Mouse (Mus musculus) mouse trophoblast stem cell (cell line): ENCODE results near the gene Dnajb8.

Source experiments
- in situ Hi-C, 2 experiments: fragments of 300-500 bp; cut with MseI, MboI; formaldehyde crosslinking; loops; 2 replicates in 1 of 2; 3 replicates in 1 of 2; pipeline ENCODE4 v1.15.1; 2025

The Dnajb8 gene

GRCm38 (mm10) chr6:88221968-88222367 is at the start of gene Dnajb8:
Gene Dnajb8, plus strand, starts transcription at chr6:88222268.
- in situ Hi-C loops, result no loop called here

- in situ Hi-C loops, result no loop called here
Observed at GRCm38 (mm10) chr6:88174191-88174590, 47.9 kb upstream of the Dnajb8 start.

DNA sequence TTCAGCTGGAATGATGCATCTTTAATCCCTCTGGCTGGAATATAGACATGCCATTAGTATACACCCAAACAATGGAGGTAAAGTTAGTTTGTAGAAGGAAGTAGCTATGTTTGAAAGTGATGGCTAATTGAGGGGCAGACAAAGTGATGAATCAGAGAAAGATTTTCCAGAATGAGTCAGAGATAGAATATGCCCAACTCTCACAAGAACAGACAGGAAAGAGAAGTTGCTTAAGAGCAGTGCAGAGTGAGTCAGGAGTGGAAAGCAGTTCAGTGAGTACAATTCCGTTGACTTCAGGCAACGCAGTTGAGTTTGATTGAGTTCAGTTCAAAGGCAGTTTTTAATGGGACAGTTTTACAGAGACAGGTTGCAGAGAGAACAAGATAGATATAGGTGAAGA is 47.4 kb upstream of the Dnajb8 start:
- in situ Hi-C loops, result no loop called here

DNA sequence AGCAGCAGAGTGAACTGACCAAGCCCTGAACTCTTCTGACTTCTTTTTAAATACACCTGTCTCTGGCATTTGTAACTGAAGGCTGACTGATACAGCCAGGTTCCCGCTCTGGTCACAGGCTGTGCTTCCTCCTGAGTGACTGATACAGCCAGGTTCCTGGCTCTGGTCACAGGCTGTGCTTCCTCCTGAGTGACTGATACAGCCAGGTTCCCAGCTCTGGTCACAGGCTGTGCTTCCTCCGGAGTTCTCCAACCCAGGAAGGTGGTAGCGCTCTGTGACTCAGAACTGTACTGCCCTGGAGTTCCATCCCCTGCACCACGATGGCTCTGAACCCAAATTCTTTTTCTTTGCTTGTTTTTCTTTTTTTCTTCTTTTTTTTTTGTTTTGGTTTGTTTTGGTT is 37.4 kb upstream of the Dnajb8 start:
- in situ Hi-C loops, result loop anchor here (10.0 kb wide), 1 partner anchor 310 kb away; no protein-coding TSS in a partner anchor

DNA sequence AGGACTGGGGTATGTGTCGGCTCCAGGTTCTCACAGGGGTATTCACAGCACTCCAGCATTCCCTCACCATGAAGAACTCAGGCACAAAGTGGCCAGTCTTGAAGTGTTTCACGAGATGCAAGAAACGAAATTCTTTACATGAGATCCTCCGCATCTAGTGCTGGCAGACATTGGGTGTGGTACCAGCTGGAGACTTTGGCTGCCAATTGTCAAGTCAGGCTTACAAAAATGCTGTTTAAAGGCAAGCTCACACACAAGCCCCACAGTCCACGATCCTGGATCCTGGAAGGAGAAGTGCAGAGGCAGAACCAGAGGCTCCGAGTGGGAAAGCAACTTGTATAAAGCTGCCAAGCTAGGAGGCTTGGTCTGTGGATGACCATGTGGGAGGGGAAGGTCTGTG is 33.9 kb upstream of the Dnajb8 start:
- in situ Hi-C loops, result loop anchor here (10.0 kb wide), 1 partner anchor 307 kb away; no protein-coding TSS in a partner anchor

DNA sequence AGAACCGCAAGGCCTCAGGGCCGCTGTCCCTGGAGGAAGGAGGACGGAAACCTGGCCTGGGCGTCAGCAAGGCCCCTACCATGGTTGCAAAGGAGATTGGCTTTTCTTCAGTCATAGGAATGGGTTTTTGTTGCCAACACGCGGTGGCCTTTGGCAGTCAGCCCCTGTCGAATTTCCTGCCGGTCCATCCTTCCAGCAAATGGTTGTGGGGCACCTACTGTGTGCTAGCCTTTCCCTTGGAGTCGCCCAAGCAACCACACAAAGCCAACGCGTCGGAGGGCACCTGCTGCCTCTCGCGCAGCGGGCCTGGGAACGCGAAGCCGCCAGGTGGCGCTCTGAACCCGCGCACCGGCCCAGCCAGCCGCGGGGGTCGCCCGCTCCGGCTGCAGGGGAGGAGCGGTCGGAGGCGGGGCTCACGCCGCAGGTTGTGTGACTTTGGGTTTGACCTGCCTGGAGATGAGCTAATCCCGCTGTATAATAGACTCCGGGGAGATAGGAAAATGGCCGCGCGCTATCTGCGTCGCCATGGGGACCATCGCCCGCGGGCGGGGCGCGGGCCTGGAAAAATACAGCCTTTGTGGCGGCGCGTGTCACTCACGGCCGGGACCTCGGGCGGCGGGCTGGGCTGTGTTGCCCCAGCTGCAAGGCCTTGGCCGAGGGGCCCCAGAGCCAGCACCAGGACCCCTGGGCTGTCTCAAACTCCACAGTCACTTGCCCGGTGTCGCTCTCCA is 32.6 kb upstream of the Dnajb8 start:
- in situ Hi-C loops, result loop anchor here (10.0 kb wide), 1 partner anchor 305 kb away; no protein-coding TSS in a partner anchor

- in situ Hi-C loops, result no loop called here
Observed at GRCm38 (mm10) chr6:88190043-88190309, 32.1 kb upstream of the Dnajb8 start.

GRCm38 (mm10) chr6:88190310-88191023 is 31.6 kb upstream of the Dnajb8 start:
- in situ Hi-C loops, result no loop called here

DNA sequence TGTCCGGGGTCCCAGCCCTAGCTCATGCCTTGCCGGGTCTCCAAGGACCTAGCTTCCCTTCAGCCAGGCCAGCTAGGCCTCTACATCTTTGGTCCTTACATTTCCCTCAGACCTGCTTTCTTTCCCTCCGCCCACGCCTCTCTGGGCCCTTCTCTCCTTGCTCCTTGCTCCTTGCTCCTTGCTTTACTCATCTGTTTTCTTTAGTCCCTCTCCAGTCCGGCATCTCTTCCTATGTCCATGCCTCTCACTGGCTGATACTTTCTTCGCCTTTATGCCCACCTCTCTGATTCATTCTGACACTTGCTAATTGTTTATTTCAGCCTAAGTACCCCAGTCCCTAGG is 31.1 kb upstream of the Dnajb8 start:
- in situ Hi-C loops, result no loop called here

DNA sequence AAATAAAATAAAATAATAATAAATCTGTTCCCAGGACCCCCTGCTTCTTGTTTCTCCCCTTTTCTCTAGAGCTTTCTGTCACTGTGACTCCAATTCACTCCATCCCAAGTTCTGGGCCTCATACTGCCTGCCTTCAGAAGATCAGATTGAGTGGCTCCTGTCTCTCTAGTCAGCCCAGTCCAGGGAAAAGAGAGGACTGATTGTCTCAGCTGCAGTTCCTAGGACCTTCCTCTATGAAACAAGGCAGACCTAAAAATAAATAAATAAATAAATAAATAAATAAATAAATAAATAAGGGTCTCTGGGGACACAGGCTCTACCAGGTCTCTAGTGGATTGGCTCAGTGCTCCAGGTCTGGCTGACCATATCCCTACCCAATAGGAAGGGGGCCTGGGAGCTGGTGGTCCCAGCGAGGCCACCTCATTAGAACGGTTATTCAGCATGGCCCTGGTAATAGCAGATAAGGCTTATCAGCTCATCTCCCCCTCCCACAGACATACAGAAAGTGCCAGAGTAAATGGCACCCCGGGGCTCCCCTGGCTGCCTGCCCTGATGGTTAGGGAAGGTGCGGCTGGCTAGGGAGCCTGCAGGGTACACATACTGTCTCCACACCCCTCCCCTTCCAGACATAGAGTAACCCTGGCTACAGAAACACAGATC is 30.5 kb upstream of the Dnajb8 start:
- in situ Hi-C loops, result no loop called here

- in situ Hi-C loops, result no loop called here
Observed at GRCm38 (mm10) chr6:88192756-88193155, 29.3 kb upstream of the Dnajb8 start.

DNA sequence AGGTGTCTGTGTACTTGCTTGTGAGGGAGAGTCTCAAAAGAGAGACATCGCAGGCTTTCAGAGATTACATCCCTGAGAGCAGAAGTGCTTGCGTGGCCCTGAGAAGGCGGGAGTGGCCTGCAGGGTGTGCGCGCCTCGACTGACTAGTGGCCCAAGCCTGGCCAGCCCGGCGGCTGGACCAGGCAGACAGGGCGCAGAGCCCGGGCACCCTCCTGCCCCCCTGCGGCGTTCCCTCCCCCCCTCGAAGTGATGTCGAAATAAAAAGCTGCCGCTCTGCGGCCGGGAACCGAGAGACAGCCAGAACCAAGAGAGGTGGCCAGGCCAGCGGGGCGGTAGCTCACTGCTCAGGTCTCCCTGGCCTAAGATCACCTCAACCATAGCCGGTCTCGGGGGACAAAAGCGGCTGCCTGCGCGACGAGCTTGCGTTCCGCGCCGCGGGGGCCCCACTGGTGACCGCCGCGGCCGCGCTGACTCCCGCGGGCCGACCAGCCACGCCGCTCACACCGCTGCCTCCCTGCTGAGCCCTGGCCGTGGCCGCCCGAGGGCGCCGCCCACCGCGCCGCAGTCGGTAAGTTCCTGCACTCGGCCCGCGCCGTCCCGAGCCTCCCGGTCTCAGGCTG is 28.5 kb upstream of the Dnajb8 start, which contains the start of gene Gata2:
Gene Gata2 (plus strand): TSS at position 459 of the 620 bp plus-strand sequence.
- in situ Hi-C loops, result no loop called here

GRCm38 (mm10) chr6:88194053-88194977 is 27.8 kb upstream of the Dnajb8 start:
- in situ Hi-C loops, result no loop called here

DNA sequence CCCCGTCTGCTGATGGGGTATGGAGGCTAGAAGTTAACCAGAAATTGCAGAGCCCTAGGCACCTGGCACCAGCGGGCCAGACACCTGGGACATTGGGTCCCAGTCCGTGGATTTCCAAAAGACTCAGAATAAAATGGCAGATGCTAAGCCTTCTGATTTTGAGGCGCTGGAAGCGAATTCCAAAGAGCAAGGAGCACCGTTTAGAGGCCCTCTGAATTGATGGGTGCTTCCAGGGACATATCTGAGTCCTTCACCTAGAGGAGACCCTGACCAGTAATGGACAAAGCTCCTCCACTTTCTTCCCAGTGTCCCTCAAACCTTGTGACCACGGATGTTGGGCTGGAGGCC is 27.1 kb upstream of the Dnajb8 start:
- in situ Hi-C loops, result no loop called here

- in situ Hi-C loops, result no loop called here
Observed at GRCm38 (mm10) chr6:88196054-88196732, 25.9 kb upstream of the Dnajb8 start.

GRCm38 (mm10) chr6:88196733-88197312 is 25.2 kb upstream of the Dnajb8 start:
- in situ Hi-C loops, result no loop called here

DNA sequence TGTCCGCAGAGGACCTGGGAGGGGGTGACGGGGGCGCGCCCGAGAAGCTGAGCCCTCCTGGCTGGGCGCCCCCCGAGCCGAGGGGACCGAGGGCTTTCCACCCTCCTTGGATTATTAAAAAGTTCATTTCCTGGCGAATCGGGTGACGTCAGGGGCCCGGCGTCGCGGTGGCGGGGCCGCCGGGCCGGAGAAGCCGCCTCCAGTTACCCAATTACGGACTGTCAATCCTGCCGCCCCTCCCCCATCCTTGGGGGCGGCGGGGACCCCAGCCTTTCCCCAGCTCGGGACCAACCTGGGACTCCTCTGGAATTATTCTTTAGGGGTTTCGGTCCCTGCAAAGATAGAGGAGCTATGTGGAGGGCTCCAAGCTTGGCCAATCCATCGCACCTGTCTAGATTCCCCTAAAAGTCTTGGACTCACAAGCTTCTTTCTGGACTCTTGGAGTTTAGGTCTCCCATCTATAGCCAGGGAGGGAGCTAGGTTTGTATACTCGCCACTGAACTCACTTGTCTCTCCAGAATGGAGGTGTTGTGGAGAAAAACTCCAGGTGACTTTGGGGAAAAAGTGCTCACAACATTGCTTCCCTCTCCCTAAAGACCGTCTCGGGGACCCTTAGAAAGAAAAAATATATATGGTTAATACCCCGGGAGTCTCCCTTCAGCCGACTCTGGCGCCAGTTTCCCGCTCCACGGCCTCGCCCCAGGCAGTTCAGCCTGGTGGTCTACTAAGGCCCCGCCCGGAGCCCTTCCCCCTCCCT is 24.6 kb upstream of the Dnajb8 start:
- in situ Hi-C loops, result no loop called here

- in situ Hi-C loops, result no loop called here
Observed at GRCm38 (mm10) chr6:88198070-88198940, 23.8 kb upstream of the Dnajb8 start.
